Mouse (Mus musculus) E14TG2a.4 (cell line): ENCODE measurements around the gene Eml2.

Experiments
- CTCF ChIP-seq: conservative IDR thresholded peaks from 2 replicates; pipeline ENCODE4 v1.5.1; 2014; ENCODE audit warnings: low read length
- POU5F1 ChIP-seq: IDR thresholded peaks from 2 replicates; pipeline ENCODE4 v1.6.1; 2014; ENCODE audit warnings: low read length, borderline replicate concordance

DNA sequence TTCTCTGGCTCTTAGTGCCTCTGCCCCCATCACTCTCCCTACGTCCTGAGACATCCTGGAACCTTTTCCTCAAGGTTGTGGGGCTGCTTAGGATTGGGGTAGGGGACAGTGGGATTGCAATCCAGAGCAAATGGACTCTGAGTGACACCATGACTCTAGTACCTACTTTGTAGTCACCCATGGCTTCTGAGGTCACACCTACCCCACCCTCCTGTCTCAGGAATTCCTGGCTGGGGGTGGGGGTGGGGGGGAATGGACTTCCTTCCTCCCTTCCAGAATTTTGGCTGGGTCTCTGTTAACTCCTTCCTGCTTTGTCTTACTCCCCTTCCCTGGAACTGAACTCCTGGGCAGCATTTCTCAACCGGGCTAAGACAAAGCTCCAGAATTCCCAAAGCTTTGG, 37.2 kb downstream of the Eml2 start:
- TF ChIP-seq CTCF (no peak), POU5F1 (no peak)
